Mouse (Mus musculus) stomach, embryonic 15.5 days (tissue): ENCODE measurements around the gene S100g. TPM values are rescaled to one million over a fixed set of nuclear protein-coding genes. Genes with fewer than 3 reads are reported as not detected.

Experiments used
- ATAC-seq: fragments of 200-750 bp; cut with Nextera tagmentation; 2 replicates; pipeline ENCODE4 v1.8.0; 2017; ENCODE audit warnings: low read depth, moderate number of reproducible peaks, moderate TSS enrichment; ENCODE audit not compliant: insufficient read depth, low FRiP score
- H3K27ac ChIP-seq: fragments of 300-500 bp; sonication (generic); 2 replicates; pipeline ENCODE4 v1.5.1; 2015; ENCODE audit warnings: mild to moderate bottlenecking, inconsistent platforms
- H3K27me3 ChIP-seq: fragments of 300-500 bp; sonication (generic); replicated peaks from 2 replicates; pipeline ENCODE4 v1.6.1; 2015; ENCODE audit warnings: inconsistent platforms
- H3K36me3 ChIP-seq: fragments of 300-500 bp; sonication (generic); 2 replicates; pipeline ENCODE4 v1.6.1; 2015; ENCODE audit warnings: inconsistent platforms
- H3K4me1 ChIP-seq: fragments of 300-500 bp; sonication (generic); 2 replicates; pipeline ENCODE4 v1.6.1; 2015; ENCODE audit warnings: inconsistent platforms
- H3K4me2 ChIP-seq: fragments of 300-500 bp; sonication (generic); 2 replicates; pipeline ENCODE4 v1.6.1; 2015; ENCODE audit warnings: mild to moderate bottlenecking, inconsistent platforms
- H3K4me3 ChIP-seq: fragments of 300-500 bp; sonication (generic); replicated peaks from 2 replicates; pipeline ENCODE4 v1.5.1; 2015; ENCODE audit warnings: inconsistent platforms
- H3K9ac ChIP-seq: fragments of 300-500 bp; sonication (generic); 2 replicates; pipeline ENCODE4 v1.6.1; 2015; ENCODE audit warnings: inconsistent platforms
- H3K9me3 ChIP-seq: fragments of 300-500 bp; sonication (generic); 2 replicates; pipeline ENCODE4 v1.6.1; 2016; ENCODE audit warnings: inconsistent platforms
- WGBS: fragments of 180-500 bp; shearing (Covaris S2); methylation state at CpG from one replicate; pipeline ENCODE4 v1.1.7; 2015; 5-methylcytosine and 5-hydroxymethylcytosine counted together
- polyA plus RNA-seq: library from polyadenylated mRNA; unstranded; fragments of >200 nt; fragmentation: Nextera tagmentation; extraction: Ambion mirVana; gene quantifications from 2 replicates; pipeline ENCODE4 v1.2.1, GENCODE M21; 2015

Gene S100g
- 86.0 and 88.1 TPM in 2 replicates for polyA plus RNA-seq

DNA sequence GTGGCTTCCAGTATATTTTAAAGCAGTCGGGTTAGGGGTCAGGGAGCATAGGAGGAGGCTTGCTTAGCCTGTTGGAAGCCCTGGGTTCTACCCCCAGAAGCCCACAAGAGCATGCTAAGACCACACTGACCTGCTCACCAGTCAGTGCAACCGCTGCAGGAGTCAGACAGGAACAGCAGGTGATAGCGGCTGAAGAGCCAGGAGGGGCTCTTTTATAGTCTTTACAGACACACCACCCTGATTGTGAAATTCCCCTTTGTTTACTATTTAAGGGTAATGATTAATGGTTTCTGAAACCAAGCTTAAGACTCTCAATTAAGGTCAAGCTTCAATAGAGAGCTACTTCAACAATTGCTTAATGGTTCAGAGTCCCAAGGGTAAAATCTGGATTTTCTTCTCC lies at the start of gene S100g:
Gene S100g (minus strand): TSS at position 217 of the 400 bp plus-strand sequence.
- no peak within 1 kb of the TSS for H3K4me2 ChIP-seq
- no peak within 1 kb of the TSS for H3K27ac ChIP-seq
- H3K4me1 ChIP-seq, result no peaks in the 10 kb centered on the region
- no peak within 1 kb of the TSS for H3K9ac ChIP-seq
- H3K4me3 ChIP-seq, result no peak within 1 kb of the TSS
- H3K27me3 ChIP-seq, result 0 out of 2 replicates have a peak, but pooled peaks cover 3% of the 10 kb centered on the region
- H3K9me3 ChIP-seq, result no peaks in the 10 kb centered on the region
- H3K36me3 ChIP-seq, result no peaks in the 10 kb centered on the region
- WGBS, result 34% methylated on average over 3 of the region's 3 CpGs
- peak; percentile 47 for ATAC-seq

DNA sequence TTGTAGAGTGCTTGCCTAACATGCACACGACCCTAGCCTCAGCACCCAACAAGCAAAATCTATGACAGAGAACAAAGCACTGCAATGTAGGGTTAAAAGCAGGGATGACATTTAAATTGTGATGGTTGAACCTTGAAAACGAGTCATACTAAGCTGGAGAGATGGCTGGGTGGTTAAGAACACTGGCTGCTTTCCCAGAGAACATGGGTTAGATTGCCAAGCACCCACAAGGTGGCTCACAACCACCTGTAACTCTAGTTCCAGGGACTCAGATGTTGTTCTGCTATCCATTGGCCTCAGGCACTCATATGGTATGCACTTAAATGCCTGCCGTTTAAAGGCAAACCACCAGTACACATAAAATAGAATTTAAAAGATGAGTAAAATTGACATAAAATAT lies 27.7 kb upstream of the S100g start:
- 64% methylated on average over 3 of the region's 3 CpGs for WGBS

DNA sequence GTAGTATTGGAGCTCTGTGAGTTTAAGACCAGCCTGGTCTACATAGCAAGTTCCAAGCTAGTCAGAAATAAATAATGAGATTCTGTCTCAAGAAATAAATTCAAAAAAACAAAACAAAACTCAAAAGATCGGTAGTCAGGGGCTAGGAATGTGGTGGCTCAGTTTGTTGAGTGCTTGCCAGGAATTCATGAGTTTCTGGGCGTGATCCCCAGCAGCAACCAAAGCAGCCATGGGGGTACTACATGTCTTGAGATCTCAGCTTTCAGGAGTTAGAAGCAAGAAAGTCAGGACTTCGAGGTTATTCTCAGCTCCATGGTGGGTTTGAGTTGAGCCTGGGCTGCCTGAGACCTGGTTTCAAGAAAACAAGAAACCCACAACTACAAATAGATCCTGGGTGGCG lies 27.0 kb upstream of the S100g start:
- Histone ChIP-seq H3K27me3 (no peaks in the 10 kb centered on the region), H3K4me3 (no peak overlapping the region), H3K36me3 (no peaks in the 10 kb centered on the region), H3K27ac (no peak overlapping the region), H3K4me1 (no peaks in the 10 kb centered on the region), H3K9ac (no peak overlapping the region), H3K9me3 (no peaks in the 10 kb centered on the region), H3K4me2 (no peak overlapping the region)
- 72% methylated on average over 4 of the region's 4 CpGs for WGBS
- no peak for ATAC-seq

More for the DNA sequence above, 27.7 kb upstream of the S100g start:
- Histone ChIP-seq H3K27ac (no peak overlapping the region), H3K27me3 (no peaks in the 10 kb centered on the region), H3K9ac (no peak overlapping the region), H3K4me3 (no peak overlapping the region), H3K4me1 (no peaks in the 10 kb centered on the region), H3K4me2 (no peak overlapping the region), H3K36me3 (no peaks in the 10 kb centered on the region), H3K9me3 (no peaks in the 10 kb centered on the region)
- no peak for ATAC-seq

DNA sequence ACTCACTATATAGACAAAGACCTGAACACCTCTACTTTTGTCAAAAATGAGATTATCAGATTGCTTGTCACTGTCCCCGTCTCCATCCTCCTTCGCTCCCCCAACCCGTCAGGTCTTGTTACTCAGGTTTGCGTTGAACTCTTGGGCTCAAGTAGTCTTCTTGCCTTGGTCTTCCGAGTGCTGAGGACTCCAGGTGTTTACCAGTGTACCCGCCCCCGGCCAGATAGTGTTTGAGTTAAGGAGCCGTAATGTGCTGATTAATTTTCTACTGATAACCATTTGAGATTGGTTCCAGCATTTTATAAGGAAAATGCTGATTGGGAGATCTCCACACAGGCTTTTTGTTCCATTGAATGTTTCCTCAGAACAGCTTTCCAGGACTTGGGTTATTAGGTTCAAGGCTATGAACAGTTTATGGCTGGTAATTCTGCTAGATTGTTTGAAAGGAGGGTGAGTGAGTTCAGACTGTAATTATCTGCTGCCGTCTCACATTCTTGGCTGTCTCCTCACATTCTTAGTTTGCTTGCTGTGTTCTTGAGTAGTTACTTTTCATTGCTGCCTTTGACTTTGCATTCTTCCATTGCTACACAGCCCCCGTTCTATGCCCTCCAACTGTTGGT lies 22.6 kb upstream of the S100g start:
- ATAC-seq, result no peak
- H3K27me3 ChIP-seq, result no peaks in the 10 kb centered on the region

DNA sequence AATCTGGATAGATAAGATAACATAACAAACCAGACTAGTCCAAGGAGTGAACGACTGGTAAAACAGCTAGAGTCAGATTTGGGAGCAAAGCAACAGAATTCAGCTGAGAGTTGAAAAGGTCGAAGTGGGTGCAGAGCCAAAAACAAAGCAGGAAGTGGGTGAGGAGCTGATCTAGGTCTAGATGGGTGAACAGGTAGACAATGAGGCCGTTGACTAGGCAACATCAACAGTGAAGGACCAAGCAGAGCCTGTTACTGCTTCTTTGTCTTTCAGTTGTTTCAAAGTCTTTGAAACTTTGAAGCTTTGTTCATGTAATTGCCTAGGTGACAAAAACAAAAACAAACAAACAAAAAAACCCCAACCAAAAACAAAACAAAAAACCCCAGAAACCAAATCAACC lies 11.8 kb upstream of the S100g start:
- ATAC-seq, result no peak
- Histone ChIP-seq H3K36me3 (no peaks in the 10 kb centered on the region), H3K4me1 (no peaks in the 10 kb centered on the region), H3K9ac (no peak overlapping the region), H3K27me3 (no peaks in the 10 kb centered on the region), H3K9me3 (no peaks in the 10 kb centered on the region), H3K4me3 (no peak overlapping the region), H3K27ac (no peak overlapping the region), H3K4me2 (no peak overlapping the region)
- WGBS, result 77% methylated on average over 3 of the region's 3 CpGs

More for the DNA sequence above, 22.6 kb upstream of the S100g start:
- H3K4me1 ChIP-seq, result no peaks in the 10 kb centered on the region
- H3K9ac ChIP-seq, result no peak overlapping the region
- WGBS, result 84% methylated on average over 10 of the region's 10 CpGs
- no peaks in the 10 kb centered on the region for H3K36me3 ChIP-seq
- no peak overlapping the region for H3K4me2 ChIP-seq
- no peak overlapping the region for H3K4me3 ChIP-seq
- H3K9me3 ChIP-seq, result no peaks in the 10 kb centered on the region
- H3K27ac ChIP-seq, result no peak overlapping the region

DNA sequence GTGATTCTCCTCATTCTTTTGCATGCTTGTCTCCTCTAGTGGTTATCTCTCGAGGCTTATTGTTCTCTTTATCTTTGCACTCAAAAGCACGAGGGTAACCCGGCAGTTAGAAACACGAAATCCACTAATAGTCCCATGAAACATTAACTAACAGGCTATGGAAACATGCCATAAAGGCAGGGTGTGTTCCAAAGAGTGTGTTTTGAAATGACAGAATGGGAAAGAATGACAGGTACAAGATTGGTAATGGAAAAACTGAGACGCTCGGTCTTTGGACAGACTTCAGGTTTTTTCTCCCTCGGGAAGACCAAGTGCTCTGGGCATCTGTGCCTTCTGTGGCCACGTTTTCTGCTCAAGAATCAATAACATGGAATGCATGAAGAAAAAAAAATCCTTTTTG lies 3.1 kb upstream of the S100g start:
- Histone ChIP-seq H3K27ac (no peak overlapping the region), H3K27me3 (0 out of 2 replicates have a peak, but pooled peaks cover 3% of the 10 kb centered on the region), H3K4me2 (no peak overlapping the region), H3K4me1 (no peaks in the 10 kb centered on the region), H3K9ac (no peak overlapping the region), H3K4me3 (no peak overlapping the region), H3K9me3 (no peaks in the 10 kb centered on the region), H3K36me3 (no peaks in the 10 kb centered on the region)
- ATAC-seq, result no peak
- 72% methylated on average over 8 of the region's 8 CpGs for WGBS

DNA sequence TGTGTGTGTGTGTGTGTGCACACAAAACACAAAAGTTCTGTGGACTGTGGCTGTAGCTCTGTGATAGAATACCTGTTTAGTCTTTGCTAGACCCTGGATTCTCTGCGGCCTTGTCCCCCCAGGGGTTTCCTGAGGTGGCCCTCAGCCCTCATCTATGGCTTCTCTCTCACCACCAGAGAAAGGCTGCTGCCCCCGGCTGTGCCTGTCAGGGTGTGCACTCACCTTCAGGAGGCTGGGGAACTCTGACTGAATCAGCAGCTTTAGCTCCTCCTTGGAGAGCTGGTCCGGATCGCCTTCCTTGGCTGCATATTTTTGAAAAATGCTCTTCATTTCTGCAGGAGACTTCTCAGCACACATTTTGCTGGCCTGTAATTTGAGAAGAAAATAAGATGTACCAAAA lies 559 bp downstream of the S100g start:
- WGBS, result 44% methylated on average over 4 of the region's 4 CpGs
- H3K27me3 ChIP-seq, result 0 out of 2 replicates have a peak, but pooled peaks cover 3% of the 10 kb centered on the region
- H3K9me3 ChIP-seq, result no peaks in the 10 kb centered on the region
- no peak for ATAC-seq
- H3K36me3 ChIP-seq, result no peaks in the 10 kb centered on the region
- H3K4me3 ChIP-seq, result no peak overlapping the region
- no peaks in the 10 kb centered on the region for H3K4me1 ChIP-seq
- H3K27ac ChIP-seq, result no peak overlapping the region
- no peak overlapping the region for H3K4me2 ChIP-seq
- no peak overlapping the region for H3K9ac ChIP-seq

DNA sequence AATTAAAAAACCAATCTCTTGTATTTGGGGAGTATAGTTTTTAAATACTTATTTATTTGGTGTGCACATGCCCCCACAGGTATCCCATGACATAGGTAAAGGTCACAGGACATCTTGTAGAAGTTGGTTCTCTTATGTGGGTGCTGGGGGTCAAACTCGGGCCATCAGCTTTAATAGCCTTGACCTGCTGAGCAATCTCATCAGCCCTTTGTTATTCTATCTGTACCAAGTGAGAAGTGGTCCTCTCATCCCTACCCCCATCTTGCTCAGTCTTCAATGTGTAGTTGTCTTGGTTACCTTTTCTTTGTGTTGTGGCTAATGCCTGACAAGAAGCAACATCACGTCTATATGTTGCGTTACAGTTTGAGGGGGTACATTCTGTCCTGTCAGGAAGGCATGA lies 6.5 kb downstream of the S100g start:
- H3K4me2 ChIP-seq, result no peak overlapping the region
- H3K27me3 ChIP-seq, result no peaks in the 10 kb centered on the region
- no peaks in the 10 kb centered on the region for H3K4me1 ChIP-seq
- ATAC-seq, result no peak
- no peaks in the 10 kb centered on the region for H3K9me3 ChIP-seq
- WGBS, result 85% methylated on average over 3 of the region's 3 CpGs
- H3K9ac ChIP-seq, result no peak overlapping the region
- H3K27ac ChIP-seq, result no peak overlapping the region
- no peaks in the 10 kb centered on the region for H3K36me3 ChIP-seq
- no peak overlapping the region for H3K4me3 ChIP-seq

DNA sequence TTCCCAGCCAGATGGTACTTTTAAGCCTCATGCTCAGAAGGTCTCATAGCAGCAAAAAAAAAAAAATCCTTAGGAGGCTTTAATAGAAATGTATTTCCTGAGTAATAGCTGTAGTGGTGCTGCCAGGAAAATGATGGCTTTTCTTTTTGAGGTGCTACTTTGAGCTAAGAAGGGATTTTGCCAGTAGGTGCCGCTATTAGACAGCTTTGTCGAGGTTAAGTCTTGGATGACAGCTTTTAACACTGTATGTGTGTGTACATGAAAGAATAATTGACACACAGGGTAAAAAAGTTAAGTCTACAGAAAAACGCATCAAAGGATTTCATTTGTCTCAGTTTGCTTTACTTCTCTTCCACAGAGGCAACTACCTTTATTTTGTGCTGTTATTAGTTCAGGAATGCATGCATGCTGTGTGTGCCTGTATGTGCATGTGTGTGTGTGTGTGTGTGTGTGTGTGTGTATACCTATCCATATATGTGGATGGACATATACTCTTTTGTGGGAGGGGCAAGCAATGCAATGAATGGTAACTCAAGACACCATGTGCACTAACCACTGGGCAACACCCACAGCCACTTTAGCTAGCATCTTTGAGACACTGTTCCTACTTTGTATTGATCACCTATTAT lies 14.5 kb downstream of the S100g start:
- Histone ChIP-seq H3K9me3 (no peaks in the 10 kb centered on the region), H3K4me2 (no peak overlapping the region), H3K27me3 (no peaks in the 10 kb centered on the region), H3K36me3 (no peaks in the 10 kb centered on the region), H3K9ac (no peak overlapping the region), H3K4me1 (no peaks in the 10 kb centered on the region), H3K4me3 (no peak overlapping the region), H3K27ac (no peak overlapping the region)
- ATAC-seq, result no peak
- 23% methylated on average over 3 of the region's 3 CpGs for WGBS

DNA sequence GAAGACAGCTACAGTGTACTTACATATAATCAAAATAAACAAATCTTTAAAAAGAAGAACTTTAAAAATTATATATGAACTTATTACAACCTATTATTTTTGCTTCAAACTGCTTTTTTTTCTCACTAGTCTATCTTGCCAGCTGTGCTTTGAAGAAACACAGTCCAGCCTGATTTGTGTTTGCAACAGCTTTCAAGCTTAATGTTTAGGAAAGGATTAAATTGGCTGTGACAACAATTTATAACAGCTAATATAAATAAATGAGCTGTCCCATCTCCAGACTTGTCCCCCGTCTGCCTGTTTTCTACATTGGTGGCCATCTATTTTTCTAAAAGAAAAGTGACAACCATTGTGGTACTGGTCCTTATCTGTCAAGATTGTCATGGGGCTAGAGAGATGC lies 22.4 kb downstream of the S100g start:
- no peak for ATAC-seq
- no peak overlapping the region for H3K9ac ChIP-seq
- 57% methylated on average over 1 of the region's 1 CpGs for WGBS
- no peaks in the 10 kb centered on the region for H3K36me3 ChIP-seq
- no peaks in the 10 kb centered on the region for H3K9me3 ChIP-seq
- H3K4me2 ChIP-seq, result no peak overlapping the region
- H3K4me3 ChIP-seq, result no peak overlapping the region
- no peaks in the 10 kb centered on the region for H3K27me3 ChIP-seq
- H3K27ac ChIP-seq, result no peak overlapping the region
- H3K4me1 ChIP-seq, result no peaks in the 10 kb centered on the region

DNA sequence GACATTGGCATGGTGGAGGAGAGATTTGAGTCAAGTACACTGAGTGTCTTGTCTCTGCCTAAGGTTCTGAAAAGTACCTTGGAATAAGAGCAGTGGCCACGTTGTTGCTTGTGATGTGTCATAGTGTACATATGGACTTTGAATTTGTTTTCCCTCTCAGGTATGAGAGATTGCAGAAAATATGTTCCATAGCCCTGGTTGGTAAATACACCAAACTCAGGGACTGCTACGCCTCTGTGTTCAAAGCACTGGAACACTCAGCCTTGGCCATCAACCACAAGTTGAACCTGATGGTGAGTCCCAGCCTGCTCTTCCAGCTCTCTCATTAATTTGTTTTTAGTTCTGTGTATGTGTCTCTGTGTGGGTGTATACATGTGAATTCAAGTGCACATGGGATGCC lies 32.9 kb downstream of the S100g start:
- Histone ChIP-seq H3K4me2 (no peak overlapping the region), H3K36me3 (0 out of 2 replicates have a peak, but pooled peaks cover 5% of the 10 kb centered on the region), H3K27ac (no peak overlapping the region), H3K9ac (no peak overlapping the region), H3K9me3 (no peaks in the 10 kb centered on the region), H3K27me3 (no peaks in the 10 kb centered on the region), H3K4me1 (no peaks in the 10 kb centered on the region), H3K4me3 (no peak overlapping the region)
- no peak for ATAC-seq
- 89% methylated on average over 2 of the region's 2 CpGs for WGBS

DNA sequence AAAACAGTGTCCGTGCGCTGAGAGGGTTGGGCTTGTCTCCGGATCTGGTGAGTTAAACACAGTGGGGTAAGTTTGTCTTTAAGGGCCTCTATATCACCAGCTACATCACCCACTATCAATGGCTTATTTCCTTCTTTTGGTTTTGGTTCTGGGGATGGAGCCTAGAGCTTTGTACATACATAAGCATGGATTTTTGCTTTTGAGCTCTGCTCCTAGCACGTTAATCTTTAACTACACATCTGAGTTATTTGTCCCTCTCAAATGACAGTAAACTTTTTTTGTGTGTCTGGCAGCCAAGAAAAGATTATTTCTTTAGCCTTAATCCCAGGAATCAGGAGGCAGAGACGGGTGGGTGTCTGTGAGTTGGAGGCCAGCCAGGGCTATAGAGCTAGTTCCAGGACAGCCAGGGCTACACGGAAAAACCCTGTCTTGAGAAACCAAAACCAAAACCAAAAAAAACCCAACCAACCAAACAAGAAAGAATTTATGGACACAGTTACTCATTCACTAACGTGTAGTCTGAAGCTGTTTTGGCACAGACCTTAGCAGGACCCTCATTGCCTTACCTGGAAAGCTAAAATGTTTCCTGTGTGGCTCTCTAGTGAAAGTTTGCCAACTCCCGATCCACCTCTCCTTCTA lies 42.8 kb downstream of the S100g start:
- no peaks in the 10 kb centered on the region for H3K4me1 ChIP-seq
- no peaks in the 10 kb centered on the region for H3K27me3 ChIP-seq
- H3K9ac ChIP-seq, result no peak overlapping the region
- H3K9me3 ChIP-seq, result no peaks in the 10 kb centered on the region
- H3K4me3 ChIP-seq, result no peak overlapping the region
- H3K4me2 ChIP-seq, result no peak overlapping the region
- no peak overlapping the region for H3K27ac ChIP-seq
- no peak for ATAC-seq
- H3K36me3 ChIP-seq, result no peaks in the 10 kb centered on the region
- 65% methylated on average over 8 of the region's 8 CpGs for WGBS
